Mouse (Mus musculus) E14TG2a.4 (cell line): Measurements from ENCODE around the gene Tax1bp1.
A peak's percentile ranks its signal among the peaks of the same experiment; 100 is the strongest.

Experiments
- H3K27me3 ChIP-seq: 2 replicates; pipeline ENCODE4 v1.6.1; 2014; ENCODE audit warnings: low read length, control low read depth; ENCODE audit not compliant: insufficient read depth
- H3K36me3 ChIP-seq: 2 replicates; pipeline ENCODE4 v1.6.1; 2014; ENCODE audit warnings: low read length, control low read depth; ENCODE audit not compliant: insufficient read depth
- H3K4me1 ChIP-seq: replicated peaks from 2 replicates; pipeline ENCODE4 v1.6.1; 2014; ENCODE audit warnings: low read depth, low read length, control low read depth
- H3K4me3 ChIP-seq: replicated peaks from 2 replicates; pipeline ENCODE4 v1.5.1; 2014; ENCODE audit warnings: mild to moderate bottlenecking, low read length
- H3K9me3 ChIP-seq: 2 replicates; pipeline ENCODE4 v1.6.1; 2014; ENCODE audit warnings: low read length, control low read depth
- CTCF ChIP-seq: conservative IDR thresholded peaks from 2 replicates; pipeline ENCODE4 v1.5.1; 2014; ENCODE audit warnings: low read length
- NANOG ChIP-seq: IDR thresholded peaks from 2 replicates; pipeline ENCODE4 v1.6.1; 2014; ENCODE audit warnings: borderline replicate concordance, low read length, mixed read lengths
- POU5F1 ChIP-seq: IDR thresholded peaks from 2 replicates; pipeline ENCODE4 v1.6.1; 2014; ENCODE audit warnings: low read length, borderline replicate concordance

Tax1bp1 gene

GRCm38 (mm10) chr6:52796691-52797090 is 83.2 kb downstream of the Tax1bp1 start:
- Histone ChIP-seq H3K4me1 (peaks cover 80% of the 10 kb centered on the region), H3K9me3 (peaks cover 5% of the 10 kb centered on the region), H3K36me3 (no peaks in the 10 kb centered on the region), H3K27me3 (no peaks in the 10 kb centered on the region; the same call in 1 of the 2 replicates), H3K4me3 (no peak overlapping the region)
- TF ChIP-seq NANOG (no peak), POU5F1 (no peak), CTCF (no peak)

GRCm38 (mm10) chr6:52797252-52797800 is 83.8 kb downstream of the Tax1bp1 start:
- no peak for TF ChIP-seq NANOG
- no peak for TF ChIP-seq POU5F1
- TF ChIP-seq CTCF: peak; percentile 11; the same call in 1 of the 2 replicates
- no peaks in the 10 kb centered on the region; the same call in 1 of the 2 replicates for H3K27me3 ChIP-seq

GRCm38 (mm10) chr6:52802181-52802580 is 88.7 kb downstream of the Tax1bp1 start:
- peaks cover 7% of the 10 kb centered on the region for H3K9me3 ChIP-seq
- peak overlapping the region; percentile 49 for H3K4me3 ChIP-seq
- no peaks in the 10 kb centered on the region for H3K36me3 ChIP-seq
- no peak for TF ChIP-seq NANOG
- TF ChIP-seq CTCF: no peak
- no peak for TF ChIP-seq POU5F1
- peaks cover 49% of the 10 kb centered on the region for H3K4me1 ChIP-seq
- H3K27me3 ChIP-seq: no peaks in the 10 kb centered on the region; the same call in 1 of the 2 replicates

More at GRCm38 (mm10) chr6:52797252-52797800, 83.8 kb downstream of the Tax1bp1 start:
- peaks cover 5% of the 10 kb centered on the region for H3K9me3 ChIP-seq
- H3K36me3 ChIP-seq: no peaks in the 10 kb centered on the region
- H3K4me1 ChIP-seq: peaks cover 80% of the 10 kb centered on the region
- no peak overlapping the region for H3K4me3 ChIP-seq

- Histone ChIP-seq H3K4me1 (peaks cover 30% of the 10 kb centered on the region), H3K36me3 (no peaks in the 10 kb centered on the region), H3K4me3 (no peak overlapping the region), H3K9me3 (0 out of 2 replicates have a peak, but pooled peaks cover 3% of the 10 kb centered on the region), H3K27me3 (no peaks in the 10 kb centered on the region; the same call in 1 of the 2 replicates)
- no peak for TF ChIP-seq NANOG
- no peak for TF ChIP-seq POU5F1
- no peak for TF ChIP-seq CTCF
Measured at GRCm38 (mm10) chr6:52805237-52805856, 91.8 kb downstream of the Tax1bp1 start.
